Mouse (Mus musculus) ES-E14 (cell line): ENCODE results near the gene Slit1. TPM values are rescaled to one million over a fixed set of nuclear protein-coding genes. Genes with fewer than 3 reads are reported as not detected.

Experiments
- DNase-seq: peaks from one replicate; pipeline ENCODE4 v3.0.0-alpha.2; 2013; ENCODE audit warnings: low read depth, low spot score
- H3K27ac ChIP-seq: 2 replicates; pipeline ENCODE4 v1.5.1; 2012; ENCODE audit warnings: low read depth, mild to moderate bottlenecking, low read length, moderate library complexity, mixed read lengths; ENCODE audit not compliant: poor library complexity, insufficient read depth, severe bottlenecking
- H3K36me3 ChIP-seq: 2 replicates; pipeline ENCODE4 v1.6.1; 2012; ENCODE audit warnings: mild to moderate bottlenecking, low read length, moderate library complexity, mixed read lengths; ENCODE audit not compliant: control insufficient read depth, poor library complexity, insufficient read depth, severe bottlenecking
- H3K4me1 ChIP-seq, 2 experiments: fragments of 150-350 bp in 1 of 2; sonication (generic) in 1 of 2; 2 replicates each; pipeline ENCODE4 v1.6.1; 2012; ENCODE audit warnings: low read length in 2 of 2, mild to moderate bottlenecking in 1 of 2, mixed read lengths in 1 of 2; ENCODE audit not compliant: control insufficient read depth in 2 of 2, insufficient read depth in 2 of 2, poor library complexity in 1 of 2
- H3K4me3 ChIP-seq, 2 experiments: fragments of 150-350 bp in 1 of 2; sonication (generic) in 1 of 2; 2 replicates each; pipeline ENCODE4 v1.5.1; 2012; ENCODE audit warnings: low read length in 2 of 2, low read depth in 1 of 2, mild to moderate bottlenecking in 1 of 2, mixed read lengths in 1 of 2; ENCODE audit not compliant: insufficient read depth in 1 of 2, poor library complexity in 1 of 2, severe bottlenecking in 1 of 2
- H3K9ac ChIP-seq: 2 replicates; pipeline ENCODE4 v1.6.1; 2012; ENCODE audit warnings: low read depth, mild to moderate bottlenecking, low read length, mixed read lengths; ENCODE audit not compliant: poor library complexity, insufficient read depth, severe bottlenecking
- H3K9me3 ChIP-seq: fragments of 150-350 bp; sonication (generic); 2 replicates; pipeline ENCODE4 v1.6.1; 2012; ENCODE audit warnings: low read depth, mild to moderate bottlenecking, low read length; ENCODE audit not compliant: control insufficient read depth, insufficient read depth
- CHD2 ChIP-seq: IDR thresholded peaks from 2 replicates; pipeline ENCODE4 v1.6.1; 2014; ENCODE audit warnings: mild to moderate bottlenecking, low read depth, low read length, inconsistent platforms
- HCFC1 ChIP-seq: IDR thresholded peaks from 2 replicates; pipeline ENCODE4 v1.6.1; 2012; ENCODE audit warnings: low read length, inconsistent platforms, borderline replicate concordance; ENCODE audit not compliant: insufficient read depth
- MAFK ChIP-seq: IDR thresholded peaks from 2 replicates; pipeline ENCODE4 v1.6.1; 2014; ENCODE audit warnings: mild to moderate bottlenecking, low read depth, low read length, inconsistent platforms; ENCODE audit not compliant: insufficient read depth
- ZC3H11A ChIP-seq: IDR thresholded peaks from 2 replicates; pipeline ENCODE4 v1.6.1; 2012; ENCODE audit warnings: low read depth, mild to moderate bottlenecking, inconsistent platforms, low read length, borderline replicate concordance
- ZNF384 ChIP-seq: IDR thresholded peaks from 2 replicates; pipeline ENCODE4 v1.6.1; 2012; ENCODE audit warnings: low read depth, low read length, inconsistent platforms
- in situ Hi-C, 2 experiments: fragments of 600-800 bp; cut with MboI; formaldehyde crosslinking; loops; one replicate each; pipeline ENCODE4 v1.15.1; 2025; ENCODE audit warnings: low sequenced_read_pairs in 2 of 2, inconsistent platforms in 1 of 2; ENCODE audit not compliant: unreplicated experiment in 2 of 2
- total RNA-seq: library from RNA; depleted of rRNA; stranded (reverse); fragments of 300-350 nt; gene quantifications from 2 replicates; pipeline ENCODE4 v1.2.3, GENCODE M21; 2012

Slit1 gene
- total RNA-seq, 1 experiment, result 1.4 TPM

GRCm38 (mm10) chr19:41634099-41634498 lies 109.4 kb downstream of the Slit1 start:
- no peak overlapping the region for H3K27ac ChIP-seq
- H3K9me3 ChIP-seq, result no peaks in the 10 kb centered on the region
- in situ Hi-C loops, result no loop called here
- H3K4me1 ChIP-seq, result no peaks in the 10 kb centered on the region
- DNase-seq, result no peak
- TF ChIP-seq HCFC1 (no peak), CHD2 (no peak), MAFK (no peak), ZNF384 (no peak), ZC3H11A (no peak)
- H3K9ac ChIP-seq, result no peak overlapping the region
- no peak overlapping the region for H3K4me3 ChIP-seq
- no peaks in the 10 kb centered on the region for H3K36me3 ChIP-seq

DNA sequence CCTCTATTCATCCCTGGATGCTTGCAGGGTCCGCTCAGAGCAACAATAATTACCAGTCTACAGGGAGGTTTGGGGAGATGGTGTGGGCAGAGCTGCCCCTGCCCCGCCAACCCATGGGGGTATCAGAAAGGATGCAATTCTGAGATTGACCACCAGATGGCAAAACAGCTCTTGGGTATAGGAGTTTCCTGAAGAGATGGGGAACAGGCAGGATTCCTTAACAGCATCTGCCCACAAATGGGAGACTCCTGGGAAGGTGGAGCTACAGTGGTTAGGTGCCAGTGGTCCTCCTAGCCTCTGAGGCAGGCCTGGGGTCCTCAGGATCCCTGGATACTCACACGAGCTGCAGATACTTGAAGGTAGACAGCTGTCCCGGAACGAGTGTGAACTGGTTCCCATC lies 113.9 kb downstream of the Slit1 start:
- DNase-seq, result peak; percentile 63

GRCm38 (mm10) chr19:41628970-41629369 lies 114.5 kb downstream of the Slit1 start:
- no peaks in the 10 kb centered on the region for H3K9me3 ChIP-seq
- H3K4me3 ChIP-seq, result no peak overlapping the region
- H3K9ac ChIP-seq, result no peak overlapping the region
- H3K4me1 ChIP-seq, result no peaks in the 10 kb centered on the region
- in situ Hi-C loops, result loop anchor here (10.0 kb wide), 1 partner anchor 126 kb away; no protein-coding TSS in a partner anchor
- no peaks in the 10 kb centered on the region for H3K36me3 ChIP-seq
- H3K27ac ChIP-seq, result no peak overlapping the region
- TF ChIP-seq ZC3H11A (no peak), ZNF384 (no peak), MAFK (no peak), CHD2 (no peak), HCFC1 (no peak)
- no peak for DNase-seq

More for the DNA sequence above, 113.9 kb downstream of the Slit1 start:
- Histone ChIP-seq H3K27ac (no peak overlapping the region), H3K4me3 (no peak overlapping the region), H3K4me1 (no peaks in the 10 kb centered on the region), H3K9me3 (no peaks in the 10 kb centered on the region), H3K36me3 (no peaks in the 10 kb centered on the region), H3K9ac (no peak overlapping the region)
- TF ChIP-seq ZC3H11A (0 out of 2 replicates have a peak, but pooled peaks have one; percentile 45), ZNF384 (no peak), CHD2 (no peak), HCFC1 (no peak), MAFK (no peak)
- in situ Hi-C loops, result loop anchor here (10.0 kb wide), 1 partner anchor 125 kb away; no protein-coding TSS in a partner anchor

GRCm38 (mm10) chr19:41620366-41621092 lies 122.9 kb downstream of the Slit1 start:
- no peak overlapping the region for H3K27ac ChIP-seq
- no peaks in the 10 kb centered on the region for H3K9me3 ChIP-seq
- no peak overlapping the region for H3K9ac ChIP-seq
- H3K4me3 ChIP-seq, result no peak overlapping the region
- TF ChIP-seq ZNF384, result no peak
- TF ChIP-seq CHD2, result no peak
- TF ChIP-seq ZC3H11A, result no peak
- TF ChIP-seq MAFK, result no peak
- no peak for TF ChIP-seq HCFC1
- H3K36me3 ChIP-seq, result no peaks in the 10 kb centered on the region
- in situ Hi-C loops, result loop anchor here (10.0 kb wide), 1 partner anchor 134 kb away; no protein-coding TSS in a partner anchor
- no peaks in the 10 kb centered on the region for H3K4me1 ChIP-seq
- no peak for DNase-seq
